Mouse (Mus musculus): ENCODE measurements around the gene Lrrc25.

Lrrc25 gene

GRCm38 (mm10) chr8:70616645-70617044 is 690 bp downstream of the Lrrc25 start:
- DNase-seq: no peak

DNA sequence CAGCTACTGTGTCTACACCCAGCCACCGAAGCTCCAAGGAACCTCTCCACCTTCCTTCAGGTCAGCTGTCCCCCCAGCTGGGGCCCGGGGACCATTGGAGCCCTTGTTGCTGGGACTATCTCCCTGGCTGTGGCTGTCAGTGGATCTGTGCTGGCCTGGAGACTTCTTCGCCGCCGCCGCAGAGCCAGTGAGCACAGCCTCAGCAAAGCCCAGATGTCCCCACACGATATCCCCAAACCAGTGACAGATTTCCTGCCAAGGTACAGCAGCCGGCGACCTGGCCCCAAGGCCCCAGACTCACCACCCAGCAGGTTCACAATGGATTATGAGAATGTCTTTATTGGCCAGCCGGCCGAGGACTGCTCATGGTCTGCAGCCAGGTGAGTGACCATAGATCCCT is 2.0 kb downstream of the Lrrc25 start:
- no peak for DNase-seq

DNA sequence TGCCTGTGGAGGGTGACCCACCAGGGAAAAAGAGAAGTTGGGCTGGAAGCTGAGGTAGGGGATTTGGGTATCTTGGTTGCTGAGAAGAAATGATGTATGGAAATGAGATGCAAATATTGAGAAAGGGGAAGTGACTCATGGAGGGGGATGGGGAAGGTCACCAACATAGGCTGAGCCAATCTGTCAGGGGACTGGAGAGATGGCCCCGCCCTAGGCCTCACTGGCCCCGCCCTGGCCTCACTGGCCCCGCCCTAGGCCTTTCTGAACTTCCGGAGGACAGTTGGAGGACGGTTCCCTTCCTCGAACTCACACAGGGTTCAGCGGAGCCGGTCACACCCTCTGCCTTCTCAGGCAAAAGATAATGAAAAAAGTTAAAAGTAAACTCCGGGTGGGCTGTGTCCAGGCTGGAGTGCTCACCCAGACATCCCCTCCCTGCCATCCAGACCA is 3.0 kb downstream of the Lrrc25 start:
- no peak for DNase-seq

GRCm38 (mm10) chr8:70622220-70622619 is 6.3 kb downstream of the Lrrc25 start:
- no peak for DNase-seq

DNA sequence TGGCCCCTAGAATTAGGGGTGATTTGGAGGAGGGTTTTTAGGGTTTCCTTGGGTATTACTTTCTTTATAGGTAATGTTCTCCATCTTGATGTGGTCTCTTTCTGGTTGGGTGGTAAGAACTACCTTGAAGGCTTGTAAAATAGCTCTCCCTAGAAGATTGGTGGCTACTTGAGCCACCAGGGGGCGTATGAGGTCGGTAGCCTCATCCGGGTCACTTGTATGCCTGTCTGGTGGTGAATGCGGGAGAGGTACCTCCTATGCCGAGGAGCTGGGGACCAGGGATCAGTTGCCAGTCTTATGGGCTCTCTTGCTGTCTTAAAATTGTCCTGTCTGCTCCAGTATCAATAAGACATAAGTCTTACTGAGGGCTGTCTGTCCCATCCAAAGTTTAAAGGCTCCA is 9.1 kb downstream of the Lrrc25 start:
- DNase-seq: peak; percentile 34 to 68

DNA sequence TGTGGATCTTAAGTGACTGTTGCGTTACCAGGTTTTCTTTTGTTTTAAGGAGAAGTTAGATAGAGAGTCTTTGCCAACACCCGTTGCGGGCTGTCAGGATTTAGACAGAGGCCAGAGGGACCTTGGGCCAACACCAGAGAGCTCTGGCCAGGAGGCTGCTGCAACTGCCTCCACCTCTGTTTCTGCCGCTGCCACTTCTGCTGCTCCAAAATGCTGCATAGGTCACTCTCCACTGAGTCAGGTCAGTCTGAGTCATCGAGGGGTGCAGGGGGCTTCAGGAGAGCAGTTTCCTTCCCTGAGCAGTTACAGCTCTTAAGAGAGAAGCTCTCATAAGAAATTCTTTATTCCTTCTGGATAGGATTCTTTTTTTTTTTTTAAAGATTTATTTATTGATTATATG is 11.1 kb downstream of the Lrrc25 start:
- DNase-seq: no peak

- DNase-seq: no peak
These were observed 13.1 kb downstream of the Lrrc25 start for GRCm38 (mm10) chr8:70628986-70629490.

DNA sequence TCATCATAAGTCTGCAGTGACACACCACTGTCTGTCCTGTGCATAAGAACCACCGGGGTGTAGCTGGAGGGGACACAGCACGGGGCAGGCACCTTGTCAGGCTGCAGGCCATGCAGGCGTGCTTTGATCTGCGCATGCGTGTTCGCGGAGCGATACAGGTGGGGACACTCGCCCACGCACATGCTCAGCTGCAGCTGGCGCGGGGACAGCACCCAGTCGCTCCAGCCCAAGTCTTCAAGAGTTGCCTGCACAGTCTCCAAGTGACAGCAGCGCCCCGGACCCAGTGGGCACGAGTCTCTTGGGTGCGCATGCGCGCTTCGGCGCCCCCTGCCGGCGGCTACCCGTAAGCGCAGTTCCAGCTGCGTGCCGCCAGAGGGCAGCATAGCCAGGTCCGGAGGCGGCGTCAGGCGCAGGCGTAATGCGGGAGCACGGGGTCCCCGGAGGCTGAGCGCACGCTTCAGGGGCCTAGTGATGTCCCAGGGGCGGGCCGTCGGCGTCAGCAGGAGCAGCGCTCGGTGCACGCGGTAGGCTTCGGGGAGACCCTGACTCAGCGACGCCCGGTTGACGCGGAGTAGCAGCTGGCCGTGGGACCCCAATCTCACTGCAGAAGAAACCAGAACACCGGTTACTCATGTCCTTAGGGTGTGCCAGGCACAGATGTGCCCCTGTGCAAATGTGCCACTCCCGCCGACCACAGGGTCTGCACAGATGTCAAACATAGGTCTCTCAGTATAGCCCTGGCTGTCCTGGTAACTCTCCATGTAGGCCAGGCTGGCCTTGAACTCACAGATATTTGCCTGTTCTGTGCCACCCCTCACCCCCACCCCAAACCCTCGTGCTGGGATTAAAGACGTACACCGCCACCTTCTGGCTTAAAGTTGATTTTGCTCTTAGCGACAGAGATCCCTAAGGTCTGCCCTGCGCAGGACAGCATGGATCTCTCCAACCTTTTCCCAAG is 13.9 kb downstream of the Lrrc25 start:
- DNase-seq: peak; percentile 92 to 96

GRCm38 (mm10) chr8:70630532-70631381 is 14.8 kb downstream of the Lrrc25 start:
- DNase-seq: peak in 1 of 2 experiments; percentile 33

DNA sequence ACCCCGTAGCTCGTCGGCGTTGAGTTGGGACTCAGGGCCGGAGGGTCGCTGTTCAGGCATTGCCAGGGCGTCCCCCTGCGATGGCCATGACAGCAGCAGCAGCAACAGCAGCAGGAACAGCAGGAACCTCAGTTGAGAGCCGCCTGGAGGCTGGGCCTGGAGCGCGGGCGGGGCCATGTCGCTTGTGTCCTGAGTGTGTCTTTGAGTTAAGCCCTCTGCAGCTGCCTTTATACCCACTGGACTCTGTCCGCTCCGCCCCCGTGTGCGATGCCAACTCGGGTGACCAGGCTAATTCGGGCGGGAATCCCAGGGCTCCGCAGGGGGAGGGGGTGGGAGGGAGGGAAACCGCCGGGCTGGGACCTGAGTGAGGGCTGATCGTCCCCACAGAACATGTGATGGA is 15.5 kb downstream of the Lrrc25 start:
- DNase-seq: peak in 1 of 2 experiments; percentile 30

DNA sequence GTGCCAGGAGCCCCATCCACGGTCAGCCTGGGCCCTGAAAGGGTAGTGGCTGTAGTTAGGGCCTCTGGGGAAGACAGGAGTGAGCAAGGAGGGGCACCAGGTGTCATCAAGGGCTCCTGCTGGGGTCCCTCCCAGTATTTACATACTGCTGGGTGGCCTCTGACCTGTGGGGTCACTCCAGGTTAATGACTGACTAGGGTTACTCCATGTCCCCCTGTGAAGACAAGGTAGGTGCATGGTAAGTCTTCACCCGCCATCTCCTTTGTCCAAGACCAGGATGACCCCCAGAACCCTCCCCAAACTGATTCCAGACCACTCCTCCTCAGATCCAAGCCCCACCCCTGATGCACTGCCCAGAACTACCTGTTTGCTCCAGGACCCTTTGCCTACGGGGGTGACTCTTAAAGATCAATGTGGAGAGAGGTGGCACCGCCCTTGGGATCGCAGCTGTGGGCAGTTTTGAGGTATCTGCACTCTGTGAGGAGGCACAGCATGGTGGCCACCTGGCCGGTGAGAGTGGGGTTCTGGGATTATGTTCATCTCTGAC is 16.5 kb downstream of the Lrrc25 start, which contains the start of gene Gdf15:
Gene Gdf15, minus strand, starts transcription at position 111 of the 547 bp plus-strand sequence.
- DNase-seq: no peak

- no peak for DNase-seq
These were observed 18.1 kb downstream of the Lrrc25 start for GRCm38 (mm10) chr8:70634066-70634465.

DNA sequence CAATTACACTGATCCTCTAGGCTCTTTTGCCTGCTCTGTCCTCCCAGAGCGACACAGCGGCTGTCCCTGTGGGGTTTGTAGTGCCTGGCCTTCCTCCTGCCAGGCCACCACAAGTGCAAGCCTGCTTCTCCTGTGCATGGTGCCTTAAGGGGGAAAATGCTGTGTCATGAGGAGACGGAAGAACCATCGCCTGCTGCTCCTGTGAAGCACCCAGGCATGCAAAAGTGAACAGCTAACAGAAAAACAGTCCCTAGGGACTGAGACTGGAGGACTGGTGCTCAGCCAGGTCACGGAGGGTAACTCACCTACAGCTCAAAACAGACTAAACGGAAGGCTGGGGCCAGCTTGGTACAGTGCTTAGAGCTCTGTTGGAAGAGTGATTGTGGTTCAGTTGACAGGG is 19.6 kb downstream of the Lrrc25 start:
- DNase-seq: no peak

DNA sequence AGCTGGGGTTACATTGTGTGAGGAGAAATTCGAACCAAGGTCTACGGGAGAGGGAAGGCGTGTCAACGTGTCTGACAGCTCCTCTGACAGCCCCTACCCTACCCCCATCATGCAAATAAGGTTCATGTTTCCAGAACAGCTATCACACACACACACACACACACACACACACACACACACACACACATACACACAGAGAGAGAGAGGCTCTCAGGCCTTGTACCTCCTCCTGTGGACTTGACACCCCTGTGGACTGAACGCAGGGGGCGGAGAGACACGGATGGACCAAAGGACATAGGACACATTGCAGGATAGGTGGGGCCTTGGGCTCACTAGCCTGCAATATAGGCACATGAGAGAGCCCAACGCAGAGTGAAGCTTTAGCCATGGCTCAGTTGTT is 20.9 kb downstream of the Lrrc25 start:
- DNase-seq: no peak

DNA sequence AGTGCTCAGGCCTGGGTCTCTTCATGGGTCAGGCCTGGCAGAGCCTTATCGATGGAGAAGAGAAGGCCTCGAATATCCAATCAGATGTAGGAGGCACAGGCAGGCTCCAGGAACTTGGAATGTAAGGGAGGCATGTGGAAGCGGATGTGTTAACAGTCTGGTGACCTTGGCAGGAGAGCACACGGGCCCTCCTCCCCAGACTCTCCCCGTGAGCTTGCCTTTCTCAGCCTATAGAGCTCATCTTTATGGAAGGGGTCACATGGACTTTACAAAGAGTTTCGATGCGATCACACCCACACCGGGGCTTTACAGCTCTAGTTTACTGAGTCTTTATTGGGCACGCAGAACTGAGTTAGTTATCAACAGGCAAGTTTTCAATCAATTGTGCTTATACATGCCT is 22.8 kb downstream of the Lrrc25 start:
- DNase-seq: no peak

DNA sequence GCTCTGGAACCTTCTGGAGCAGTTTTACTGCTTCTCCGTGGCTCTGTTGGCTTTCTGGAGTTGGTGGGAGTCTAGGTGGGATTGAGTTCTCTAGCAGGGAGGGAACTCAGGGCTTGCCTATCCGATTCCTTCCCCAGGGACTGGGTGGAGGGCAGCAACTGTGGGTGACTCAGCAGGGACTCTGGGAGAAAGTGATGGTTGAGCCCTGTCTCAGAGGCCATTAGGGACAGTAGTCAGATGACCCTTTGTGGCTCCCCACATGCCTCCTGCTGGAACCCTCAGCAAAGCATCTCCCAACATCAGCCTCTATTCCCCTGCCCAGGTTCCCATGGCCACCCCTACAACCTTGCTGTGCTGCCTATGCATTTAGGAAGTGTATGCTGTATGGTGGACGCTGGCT is 27.1 kb downstream of the Lrrc25 start:
- no peak for DNase-seq

DNA sequence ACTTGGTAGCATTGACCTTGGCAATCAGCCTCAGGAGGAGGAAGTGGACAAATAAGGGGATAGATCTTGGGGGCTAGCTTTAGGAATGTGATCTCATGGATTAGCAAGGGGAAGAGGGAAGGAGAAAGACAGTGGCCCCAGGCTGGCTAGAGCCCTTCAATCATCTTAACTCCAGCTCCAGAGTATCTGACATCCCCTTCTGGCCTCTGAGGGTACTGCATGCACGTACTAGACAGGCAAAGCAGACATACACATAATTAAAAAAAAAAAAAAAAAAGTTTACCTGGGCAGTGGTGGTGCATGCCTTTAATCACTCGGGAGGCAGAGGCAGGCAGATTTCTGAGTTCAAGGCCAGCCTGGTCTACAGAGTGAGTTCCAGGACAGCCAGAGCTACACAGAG is 28.1 kb downstream of the Lrrc25 start:
- DNase-seq: no peak

- no peak for DNase-seq
These were observed 29.7 kb downstream of the Lrrc25 start for GRCm38 (mm10) chr8:70645501-70646224.

DNA sequence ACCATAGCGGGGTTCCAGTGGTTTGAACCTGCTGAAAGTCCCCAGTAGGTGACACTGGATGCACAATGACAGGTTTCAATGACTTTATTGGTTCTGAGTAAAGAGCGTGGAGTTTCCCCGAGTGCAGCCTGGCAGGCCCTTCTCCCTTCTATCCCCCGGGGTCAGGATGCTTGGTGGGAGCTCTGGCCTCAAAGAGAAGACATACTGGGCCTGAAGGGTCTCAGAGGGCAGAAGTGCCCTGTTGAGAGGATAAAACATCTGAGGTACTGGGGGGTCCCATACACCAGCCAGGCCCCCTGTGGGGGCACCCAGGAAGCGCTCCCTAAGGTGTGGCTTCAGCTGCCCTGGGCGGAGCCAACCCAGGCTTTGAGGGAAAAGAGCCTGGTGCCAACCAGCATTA is 30.4 kb downstream of the Lrrc25 start:
- no peak for DNase-seq

GRCm38 (mm10) chr8:70646775-70647174 is 30.8 kb downstream of the Lrrc25 start:
- DNase-seq: no peak

- no peak for DNase-seq
These were observed 31.6 kb downstream of the Lrrc25 start for GRCm38 (mm10) chr8:70647343-70648163.

DNA sequence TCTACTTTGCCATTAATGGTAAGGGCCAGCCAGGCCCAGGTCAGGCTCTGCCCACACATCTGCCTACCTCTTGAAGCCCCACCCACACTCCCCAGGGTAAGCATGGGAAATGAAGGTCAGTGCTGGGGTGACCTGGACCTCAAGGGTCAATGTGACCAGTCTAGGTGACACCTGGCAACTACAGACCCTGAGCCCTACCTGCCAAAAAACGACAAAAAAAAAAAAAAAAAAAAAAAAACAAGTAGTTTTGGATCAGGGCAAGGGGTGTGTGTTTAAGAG is 32.1 kb downstream of the Lrrc25 start:
- DNase-seq: no peak

All from cerebellum, postnatal 25 days (tissue).